Mouse (Mus musculus) neural tube, embryonic 11.5 days (tissue): ENCODE measurements around the gene Slc4a1. TPM values are rescaled to one million over a fixed set of nuclear protein-coding genes. Genes with fewer than 3 reads are reported as not detected.

Experiments
- ATAC-seq: fragments of 200-750 bp; cut with Nextera tagmentation; 2 replicates; pipeline ENCODE4 v1.8.0; 2017; ENCODE audit warnings: moderate number of reproducible peaks, mild to moderate bottlenecking, moderate TSS enrichment, moderate library complexity; ENCODE audit not compliant: insufficient read depth, low FRiP score, low TSS enrichment
- DNase-seq: peaks from one replicate; pipeline ENCODE4 v3.0.0-alpha.2; 2015; ENCODE audit warnings: low spot score
- H3K27ac ChIP-seq: fragments of 300-500 bp; sonication (generic); 2 replicates; pipeline ENCODE4 v1.5.1; 2014; ENCODE audit warnings: low read depth, mild to moderate bottlenecking, low read length
- H3K27me3 ChIP-seq: fragments of 300-500 bp; sonication (generic); 2 replicates; pipeline ENCODE4 v1.6.1; 2014; ENCODE audit warnings: mild to moderate bottlenecking, low read length, mixed read lengths; ENCODE audit not compliant: control insufficient read depth, insufficient read depth
- H3K36me3 ChIP-seq: fragments of 300-500 bp; sonication (generic); 2 replicates; pipeline ENCODE4 v1.6.1; 2014; ENCODE audit warnings: mild to moderate bottlenecking, low read length, moderate library complexity, mixed read lengths; ENCODE audit not compliant: control insufficient read depth, insufficient read depth
- H3K4me1 ChIP-seq: fragments of 300-500 bp; sonication (generic); 2 replicates; pipeline ENCODE4 v1.6.1; 2014; ENCODE audit warnings: low read length, mixed read lengths; ENCODE audit not compliant: control insufficient read depth, insufficient read depth
- H3K4me2 ChIP-seq: fragments of 300-500 bp; sonication (generic); 2 replicates; pipeline ENCODE4 v1.6.1; 2014; ENCODE audit warnings: low read depth, mild to moderate bottlenecking, moderate library complexity
- H3K4me3 ChIP-seq: fragments of 300-500 bp; sonication (generic); 2 replicates; pipeline ENCODE4 v1.5.1; 2014; ENCODE audit warnings: low read depth, low read length
- H3K9ac ChIP-seq: fragments of 300-500 bp; sonication (generic); 2 replicates; pipeline ENCODE4 v1.6.1; 2014; ENCODE audit warnings: mild to moderate bottlenecking, low read length
- H3K9me3 ChIP-seq: fragments of 300-500 bp; sonication (generic); 2 replicates; pipeline ENCODE4 v1.6.1; 2016; ENCODE audit warnings: low read length; ENCODE audit not compliant: control insufficient read depth
- WGBS: fragments of 180-500 bp; shearing (Covaris S2); extraction: QIAGEN DNeasy Blood & Tissue Kit; methylation state at CpG from one replicate; pipeline ENCODE4 v1.1.7; 2014; 5-methylcytosine and 5-hydroxymethylcytosine counted together
- polyA plus RNA-seq: library from polyadenylated mRNA; unstranded; fragments of >200 nt; fragmentation: Nextera tagmentation; extraction: Ambion mirVana; gene quantifications from 2 replicates; pipeline ENCODE4 v1.2.1, GENCODE M21; 2014

The Slc4a1 gene
- polyA plus RNA-seq, 1 experiment from 2014 or later, result 28.4 TPM

DNA sequence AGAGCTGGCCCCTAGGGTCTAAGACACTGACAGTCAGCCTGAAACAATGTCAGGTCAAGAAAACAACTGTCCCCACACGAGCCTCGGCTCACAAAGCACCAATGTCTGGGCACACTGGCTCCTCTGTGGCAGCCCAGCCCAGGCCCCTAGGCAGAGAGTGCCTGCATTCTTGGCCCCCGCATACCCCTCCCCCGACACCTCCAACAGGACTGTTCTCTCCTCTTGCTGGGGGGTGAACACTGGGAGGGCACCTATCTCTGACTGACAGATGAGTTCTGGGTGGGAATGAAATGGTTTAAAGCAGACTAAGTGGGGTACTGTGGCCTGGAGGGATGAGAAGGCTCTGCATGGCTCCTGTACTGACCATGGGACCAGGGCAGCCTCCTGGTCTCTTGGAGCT, 304 bp downstream of the Slc4a1 start:
- DNase-seq (no peak), ATAC-seq (no peak)
- Histone ChIP-seq H3K4me1 (no peaks in the 10 kb centered on the region), H3K36me3 (no peaks in the 10 kb centered on the region), H3K9ac (no peak overlapping the region), H3K27me3 (no peaks in the 10 kb centered on the region), H3K4me3 (no peak overlapping the region), H3K9me3 (no peaks in the 10 kb centered on the region), H3K27ac (no peak overlapping the region), H3K4me2 (no peak overlapping the region)
- 53% methylated on average over 4 of the region's 4 CpGs for WGBS

DNA sequence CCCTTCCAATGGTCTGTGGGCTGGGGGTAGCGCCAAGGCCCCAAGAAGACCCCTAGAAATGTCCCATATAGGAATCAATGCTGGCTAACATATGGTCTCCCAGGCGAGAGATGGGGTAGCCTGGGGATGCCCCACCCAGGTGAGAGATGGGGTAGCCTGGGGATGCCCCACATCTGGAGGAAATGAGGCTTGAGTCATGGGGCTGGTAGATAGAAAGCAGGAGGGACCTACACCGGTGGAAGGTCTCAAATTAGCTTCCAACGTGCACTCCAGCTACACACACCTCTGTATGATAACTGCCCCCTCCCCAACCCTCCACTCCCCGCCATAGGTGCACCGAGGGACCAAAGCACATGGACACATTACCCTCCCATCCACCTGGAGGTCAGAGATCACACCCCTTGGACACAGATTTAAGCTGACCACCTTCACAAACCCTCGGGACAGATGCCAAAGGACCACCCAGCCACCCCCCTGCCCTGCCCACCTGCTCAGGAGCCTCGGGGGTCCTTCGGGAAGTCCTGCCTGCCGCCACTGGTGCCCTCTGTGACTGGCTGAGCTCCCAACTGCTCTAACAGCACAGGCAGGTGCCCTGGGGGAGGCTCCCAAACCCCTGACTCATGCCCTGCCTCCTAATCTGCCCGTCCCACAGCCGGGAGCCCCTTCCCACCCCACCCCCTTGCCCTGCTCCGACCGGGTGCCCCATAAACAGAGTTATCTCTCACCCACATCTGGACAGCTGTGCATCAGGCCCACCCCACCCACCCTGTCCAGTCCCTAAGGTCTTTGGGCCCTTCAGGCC, 1.2 kb downstream of the Slc4a1 start:
- no peak for ATAC-seq
- 72% methylated on average over 14 of the region's 14 CpGs for WGBS
- no peak for DNase-seq
- no peak overlapping the region for H3K4me3 ChIP-seq
- no peaks in the 10 kb centered on the region for H3K36me3 ChIP-seq
- H3K9me3 ChIP-seq, result no peaks in the 10 kb centered on the region
- no peak overlapping the region for H3K27ac ChIP-seq
- H3K27me3 ChIP-seq, result no peaks in the 10 kb centered on the region
- no peak overlapping the region for H3K9ac ChIP-seq
- no peak overlapping the region for H3K4me2 ChIP-seq
- no peaks in the 10 kb centered on the region for H3K4me1 ChIP-seq

DNA sequence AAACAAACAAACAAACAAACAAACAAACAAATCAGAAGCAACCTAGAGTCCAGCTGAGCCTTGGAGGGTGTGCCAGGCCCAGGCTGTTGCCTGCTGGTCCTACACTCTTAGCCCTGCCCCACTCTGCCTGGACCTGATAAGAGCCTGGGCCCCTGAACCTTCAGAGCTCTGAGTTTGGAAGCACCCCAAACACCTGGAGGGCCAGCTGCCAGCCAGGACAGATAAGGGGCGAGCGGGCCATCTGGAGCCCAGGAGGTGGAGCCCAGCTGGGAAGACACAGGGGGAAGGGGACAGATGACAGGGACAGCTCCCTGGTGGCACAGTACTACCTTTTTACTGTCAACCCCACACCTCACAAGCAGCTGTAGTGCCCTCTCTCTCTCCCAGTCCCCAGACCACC, 2.4 kb downstream of the Slc4a1 start:
- no peaks in the 10 kb centered on the region for H3K4me1 ChIP-seq
- no peak for DNase-seq
- H3K27ac ChIP-seq, result no peak overlapping the region
- no peak overlapping the region for H3K4me3 ChIP-seq
- H3K36me3 ChIP-seq, result no peaks in the 10 kb centered on the region
- no peaks in the 10 kb centered on the region for H3K27me3 ChIP-seq
- H3K9ac ChIP-seq, result no peak overlapping the region
- H3K9me3 ChIP-seq, result no peaks in the 10 kb centered on the region
- no peak for ATAC-seq
- WGBS, result 52% methylated on average over 2 of the region's 2 CpGs
- H3K4me2 ChIP-seq, result no peak overlapping the region

DNA sequence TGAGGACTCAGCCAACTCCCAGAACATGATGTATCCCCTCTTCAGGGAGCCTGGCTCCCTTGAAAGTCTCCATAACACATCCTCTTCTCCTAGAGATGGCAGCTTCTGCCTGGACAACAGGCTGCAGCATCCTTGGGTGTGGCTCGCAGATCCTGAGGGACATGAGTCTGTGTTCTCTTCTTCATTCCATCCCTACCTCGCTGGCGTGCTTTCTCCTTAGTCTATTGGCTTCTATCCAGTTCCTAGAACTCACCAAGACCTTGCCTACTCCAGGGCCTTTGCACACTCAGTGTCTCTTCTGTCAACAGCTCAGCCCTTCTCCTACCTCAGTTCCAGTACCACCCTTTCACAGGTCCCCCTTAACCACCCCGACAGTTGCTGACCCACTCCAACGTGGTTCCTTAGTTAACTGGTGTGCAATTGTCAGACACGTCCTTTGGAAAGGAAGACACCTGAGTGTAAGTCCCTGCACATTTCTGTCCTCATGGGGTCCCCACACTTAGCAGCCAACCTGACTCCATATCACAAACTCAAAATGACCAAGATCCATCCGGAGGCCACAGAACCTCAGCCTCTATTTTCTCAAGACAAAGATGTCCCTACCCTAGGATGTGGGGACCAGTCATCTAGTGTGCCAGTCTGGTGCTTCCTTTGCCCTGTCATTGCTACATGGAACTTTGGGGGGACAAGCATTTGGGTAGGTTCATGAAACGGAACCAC, 4.1 kb downstream of the Slc4a1 start:
- DNase-seq, result no peak
- 85% methylated on average over 8 of the region's 8 CpGs for WGBS
- ATAC-seq, result no peak
- Histone ChIP-seq H3K9ac (no peak overlapping the region), H3K36me3 (no peaks in the 10 kb centered on the region), H3K27me3 (no peaks in the 10 kb centered on the region), H3K27ac (no peak overlapping the region), H3K4me3 (0 out of 2 replicates have a peak overlapping the region, but pooled peaks have one; percentile 12), H3K4me1 (no peaks in the 10 kb centered on the region), H3K9me3 (no peaks in the 10 kb centered on the region), H3K4me2 (0 out of 2 replicates have a peak overlapping the region, but pooled peaks have one; percentile 16)

DNA sequence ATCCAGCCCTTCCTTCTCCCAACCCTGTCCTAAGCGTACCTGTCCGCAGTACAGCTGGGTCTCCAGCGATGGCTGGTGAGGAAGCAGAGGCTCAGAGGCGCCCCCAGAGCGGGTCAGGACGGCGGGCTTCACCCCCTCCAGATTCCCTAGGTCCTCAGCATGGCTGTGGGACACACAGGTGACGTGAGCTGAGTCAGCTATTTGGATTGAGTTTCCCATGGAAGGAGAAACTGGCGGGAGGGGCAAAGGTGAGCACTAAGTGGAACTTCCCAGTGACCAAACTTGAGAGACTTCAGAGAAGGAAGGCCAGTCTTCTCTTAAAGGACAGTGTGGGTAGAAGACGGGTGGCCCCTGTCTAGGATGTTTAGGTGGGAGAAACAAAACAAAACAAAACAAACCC, 7.6 kb downstream of the Slc4a1 start:
- no peaks in the 10 kb centered on the region for H3K9me3 ChIP-seq
- H3K36me3 ChIP-seq, result no peaks in the 10 kb centered on the region
- H3K27me3 ChIP-seq, result no peaks in the 10 kb centered on the region
- ATAC-seq, result no peak
- 66% methylated on average over 10 of the region's 10 CpGs for WGBS
- no peak for DNase-seq
- no peak overlapping the region for H3K9ac ChIP-seq
- no peaks in the 10 kb centered on the region for H3K4me1 ChIP-seq
- H3K4me3 ChIP-seq, result no peak overlapping the region
- no peak overlapping the region for H3K27ac ChIP-seq
- no peak overlapping the region for H3K4me2 ChIP-seq

DNA sequence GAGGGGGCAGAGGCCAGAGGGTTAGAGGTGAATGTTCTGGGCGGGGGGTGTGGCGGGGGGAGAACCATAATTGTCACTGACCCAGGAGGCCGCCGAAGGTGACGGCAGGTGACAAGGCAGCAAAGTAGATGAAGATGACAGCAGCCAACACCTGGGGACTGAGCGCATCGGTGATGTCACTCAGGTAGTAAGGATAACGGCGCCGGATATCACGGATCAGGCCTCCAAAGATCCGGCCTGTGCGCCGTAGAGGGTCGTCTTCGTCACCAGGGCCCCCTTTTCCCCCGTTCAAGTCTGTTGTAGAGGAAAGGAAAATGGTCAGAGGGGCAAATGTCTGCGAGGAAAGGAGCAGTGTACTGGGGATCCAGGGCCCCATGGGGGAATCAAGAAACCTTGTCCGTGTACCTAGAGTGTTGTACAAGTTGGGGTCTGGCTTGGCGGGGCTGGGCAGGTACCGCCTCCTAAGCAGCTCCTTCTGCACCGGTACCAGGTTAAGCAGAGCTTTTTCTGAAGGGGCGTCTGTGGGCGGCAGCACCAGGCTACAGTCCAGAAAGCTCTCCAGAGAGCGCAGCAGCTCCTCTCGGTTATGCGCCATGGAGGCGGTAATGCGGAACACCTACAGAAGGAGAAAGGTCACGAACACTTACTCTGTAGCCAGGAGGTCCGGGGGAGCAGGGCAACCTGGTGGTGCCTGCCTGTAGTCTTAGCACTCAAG, 9.2 kb downstream of the Slc4a1 start:
- 69% methylated on average over 31 of the region's 31 CpGs for WGBS
- Histone ChIP-seq H3K27ac (no peak overlapping the region), H3K27me3 (no peaks in the 10 kb centered on the region), H3K9ac (no peak overlapping the region), H3K4me1 (no peaks in the 10 kb centered on the region), H3K4me2 (no peak overlapping the region), H3K4me3 (no peak overlapping the region), H3K9me3 (no peaks in the 10 kb centered on the region), H3K36me3 (no peaks in the 10 kb centered on the region)
- ATAC-seq, result no peak
- DNase-seq, result no peak

DNA sequence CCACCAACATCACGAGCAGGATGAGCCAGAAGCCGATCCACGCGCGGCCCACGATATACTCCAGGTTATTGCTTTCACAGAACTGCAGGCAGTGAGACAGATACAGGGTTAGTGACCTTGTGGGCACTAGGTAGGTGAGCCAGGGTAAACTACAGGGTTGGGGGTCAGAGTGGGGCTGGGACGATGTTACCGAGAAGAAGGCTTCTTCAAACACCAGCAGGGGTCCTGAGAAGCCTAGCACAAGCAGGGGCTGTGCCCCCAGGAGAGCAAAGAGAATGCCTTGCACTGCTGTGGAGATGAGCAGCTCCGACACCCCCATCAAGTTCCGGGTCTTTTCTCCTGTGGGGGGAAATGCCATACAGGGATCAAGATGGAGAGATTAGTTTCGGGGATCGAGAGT, 9.8 kb downstream of the Slc4a1 start:
- Histone ChIP-seq H3K9me3 (no peaks in the 10 kb centered on the region), H3K27me3 (no peaks in the 10 kb centered on the region), H3K4me3 (no peak overlapping the region), H3K27ac (no peak overlapping the region), H3K4me1 (no peaks in the 10 kb centered on the region), H3K9ac (no peak overlapping the region), H3K36me3 (no peaks in the 10 kb centered on the region), H3K4me2 (no peak overlapping the region)
- DNase-seq (no peak), ATAC-seq (no peak)
- 83% methylated on average over 12 of the region's 12 CpGs for WGBS

DNA sequence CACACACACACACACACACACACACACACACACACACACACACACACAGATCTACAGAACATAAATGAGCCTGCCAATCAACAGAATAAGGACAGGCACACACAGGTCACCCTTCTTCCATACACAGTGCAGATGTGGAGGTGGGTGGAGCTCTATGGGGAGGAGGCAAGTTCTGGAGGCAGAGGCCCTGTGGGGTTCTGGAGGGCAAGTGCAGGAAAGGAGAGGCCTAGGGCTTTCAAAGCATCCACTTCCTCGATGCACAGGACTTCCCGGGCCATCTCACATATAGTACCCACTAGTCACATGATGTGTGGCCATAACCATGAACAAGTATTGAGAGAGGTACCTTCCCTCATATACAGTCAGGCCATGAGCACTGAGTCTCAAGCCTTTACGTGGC, 10.5 kb downstream of the Slc4a1 start:
- no peak for DNase-seq
- 83% methylated on average over 3 of the region's 3 CpGs for WGBS
- Histone ChIP-seq H3K4me2 (no peak overlapping the region), H3K36me3 (no peaks in the 10 kb centered on the region), H3K9ac (no peak overlapping the region), H3K4me3 (no peak overlapping the region), H3K27ac (no peak overlapping the region), H3K9me3 (no peaks in the 10 kb centered on the region), H3K4me1 (no peaks in the 10 kb centered on the region), H3K27me3 (no peaks in the 10 kb centered on the region)
- no peak for ATAC-seq
